Mouse (Mus musculus): Measurements from ENCODE around the gene Rnf128.
A peak's percentile ranks its signal among the peaks of the same experiment; 100 is the strongest.
"Not testable (repeated sequence)": the region's sequence is repeated elsewhere in the genome, so short reads cannot be mapped to it uniquely, and the experiment has no call there.

Rnf128 gene

DNA sequence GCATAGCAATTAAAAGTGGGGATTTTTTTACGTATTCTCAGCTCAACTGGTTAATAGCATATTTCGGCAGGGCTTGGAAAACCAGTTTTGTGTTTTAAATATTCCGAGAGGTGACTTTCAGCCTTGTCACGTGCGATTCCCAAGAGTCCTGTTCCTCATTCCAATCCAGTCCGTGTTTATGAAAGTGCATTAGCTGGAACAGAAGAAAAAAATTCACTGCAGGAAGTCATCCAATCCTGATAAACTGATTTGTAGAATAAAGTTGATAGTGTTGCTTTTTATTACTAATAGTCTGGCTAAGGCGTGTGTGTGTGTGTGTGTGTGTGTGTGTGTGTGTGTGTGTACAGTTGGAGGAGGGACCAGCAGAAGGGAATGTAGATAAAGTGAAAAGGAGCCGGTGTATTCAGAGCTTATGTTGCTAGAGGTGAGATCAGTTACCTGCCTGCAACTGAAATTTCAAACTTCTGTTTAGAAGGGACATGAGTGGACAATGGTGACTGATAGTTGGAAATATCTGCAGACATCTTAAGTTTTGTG lies at the start of gene Rnf128:
Gene Rnf128, plus strand, starts transcription at position 392 of the 537 bp plus-strand sequence.
- no peak for DNase-seq (ENCODE audit: low read depth, low spot score)

DNA sequence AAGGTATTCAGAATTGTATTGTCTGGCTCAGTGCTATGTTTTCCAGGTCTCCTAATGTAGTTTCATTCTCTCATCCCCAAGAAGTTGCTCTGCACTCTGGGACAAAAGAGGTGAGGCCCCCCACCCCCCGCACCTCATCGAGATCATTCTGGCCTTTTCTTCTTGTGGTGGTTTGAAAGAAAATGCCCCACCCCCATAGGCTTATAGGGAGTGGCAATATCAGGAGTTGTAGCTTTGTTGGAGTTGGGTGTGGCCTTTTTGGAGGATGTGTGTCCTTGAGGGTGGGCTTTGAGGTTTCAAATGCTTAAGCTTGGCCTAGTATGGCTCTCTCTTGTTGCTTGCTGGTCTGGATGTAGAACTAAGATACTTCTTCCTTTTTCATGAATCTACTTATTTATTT lies 47.0 kb upstream of the Rnf128 start:
- no peak for DNase-seq (ENCODE audit: low read depth, low spot score)

DNA sequence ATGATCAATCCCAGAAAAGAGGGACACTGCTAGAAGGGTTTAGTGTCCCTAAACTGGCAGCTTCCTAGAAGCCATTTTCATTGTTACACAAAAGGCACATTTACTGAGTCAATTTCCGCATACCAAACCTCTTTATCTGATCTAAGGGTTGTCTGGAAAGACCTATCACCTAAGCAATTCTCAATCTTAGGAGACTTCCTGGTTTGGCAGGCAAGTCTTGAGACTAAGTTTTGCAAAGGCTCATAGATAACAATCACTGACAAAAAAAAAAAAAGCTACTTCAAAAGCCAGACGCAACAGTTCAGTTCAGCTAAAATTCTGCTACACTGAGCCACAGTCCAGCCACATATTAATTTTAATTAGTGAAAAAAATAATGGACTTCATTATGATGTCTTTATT lies 43.9 kb upstream of the Rnf128 start:
- no peak for DNase-seq (ENCODE audit: low read depth, low spot score)

DNA sequence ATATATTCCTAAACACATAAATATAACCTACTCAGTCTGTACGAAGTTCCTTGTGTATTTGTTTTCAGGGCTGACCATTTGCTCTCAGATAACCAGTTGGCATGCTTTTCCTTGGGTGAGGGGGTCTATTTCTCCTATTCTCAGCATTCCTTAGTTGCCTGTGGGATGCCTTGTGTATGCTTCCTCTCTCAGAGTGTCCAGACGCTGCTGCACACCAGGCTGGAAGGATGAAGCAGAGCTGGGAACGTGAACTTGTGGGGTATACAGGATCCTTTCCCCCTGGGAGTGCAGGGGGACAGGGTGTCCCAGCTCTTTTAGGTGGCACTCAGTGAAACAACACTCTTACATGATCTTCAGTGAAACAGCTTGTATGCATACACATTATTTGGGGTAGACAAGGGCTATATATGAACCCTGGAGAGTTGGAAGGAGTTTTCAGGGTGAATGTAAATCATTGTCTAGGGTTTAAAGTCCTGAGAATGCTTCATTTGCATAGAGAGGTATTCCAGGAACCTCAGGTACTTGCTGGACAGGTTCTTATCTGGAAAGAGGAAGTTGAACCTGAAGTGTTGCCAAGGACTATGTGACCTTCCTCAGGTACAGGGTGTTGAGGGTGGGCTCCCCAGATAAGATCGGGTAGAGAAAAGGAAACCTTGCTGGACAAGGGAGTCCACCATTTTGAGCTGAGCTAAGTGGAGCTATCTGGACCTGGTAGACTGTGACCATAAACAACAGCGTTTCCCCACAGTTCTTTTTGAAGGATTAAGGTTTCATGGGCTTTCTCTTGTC lies 38.6 kb upstream of the Rnf128 start:
- DNase-seq (ENCODE audit: low read depth, low spot score): no peak

DNA sequence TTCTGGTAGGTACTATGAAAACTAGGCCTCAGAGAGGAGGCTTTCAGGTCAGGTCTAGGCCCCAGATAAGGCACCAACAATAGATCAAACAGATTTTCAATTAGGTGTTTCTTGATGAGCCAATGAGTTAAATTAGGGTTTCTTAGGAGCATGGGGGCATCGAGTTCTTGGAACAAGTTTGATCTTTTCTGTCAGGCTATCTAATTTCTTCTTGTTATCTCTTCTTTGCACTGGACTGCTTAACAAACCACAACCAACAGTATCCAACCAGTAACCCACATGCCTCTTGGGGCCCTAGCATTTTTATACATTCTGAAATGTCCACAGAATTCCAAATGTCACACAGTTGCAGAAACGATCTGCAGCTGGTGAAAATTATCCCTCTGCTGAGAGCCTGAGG lies 37.4 kb upstream of the Rnf128 start:
- no peak for DNase-seq (ENCODE audit: low read depth, low spot score)

DNA sequence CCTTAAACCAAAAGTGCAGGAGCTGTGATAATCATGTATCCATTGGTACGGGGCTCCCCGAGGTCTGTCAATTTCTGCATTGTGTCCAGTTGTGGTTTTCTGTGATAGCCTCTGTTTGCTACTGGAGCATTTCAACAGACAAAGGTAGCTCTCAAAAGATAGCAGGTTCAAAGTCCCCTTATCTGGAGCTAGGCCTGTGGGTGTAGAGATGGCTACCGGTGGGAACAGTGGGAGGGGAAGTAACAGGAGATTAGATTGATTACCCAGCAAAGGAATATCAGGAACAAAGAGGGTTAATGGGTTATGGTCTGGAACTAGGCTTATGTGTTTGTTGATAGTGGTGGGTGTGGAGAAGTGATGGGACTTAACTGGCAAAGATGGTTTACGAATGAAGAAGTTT lies 36.1 kb upstream of the Rnf128 start:
- DNase-seq (ENCODE audit: low read depth, low spot score): no peak

DNA sequence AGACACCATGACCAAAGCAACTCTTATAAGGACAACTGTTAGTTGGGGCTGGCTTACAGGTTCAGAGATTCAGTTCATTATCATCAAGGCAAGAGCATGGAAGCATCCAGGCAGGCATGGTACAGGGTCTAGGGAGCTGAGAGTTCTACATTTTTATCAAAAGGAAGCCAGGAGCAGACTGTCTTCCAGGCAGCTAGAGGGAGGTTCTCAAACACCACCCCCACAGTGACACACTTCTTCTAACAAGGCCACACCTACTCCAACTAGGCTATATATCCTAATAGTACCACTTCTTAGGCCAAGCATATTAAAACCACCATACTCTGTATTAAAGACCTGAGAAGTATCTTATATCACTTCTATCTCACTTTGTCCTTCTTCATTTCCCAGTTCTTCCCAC lies 33.4 kb upstream of the Rnf128 start:
- no peak for DNase-seq (ENCODE audit: low read depth, low spot score)

DNA sequence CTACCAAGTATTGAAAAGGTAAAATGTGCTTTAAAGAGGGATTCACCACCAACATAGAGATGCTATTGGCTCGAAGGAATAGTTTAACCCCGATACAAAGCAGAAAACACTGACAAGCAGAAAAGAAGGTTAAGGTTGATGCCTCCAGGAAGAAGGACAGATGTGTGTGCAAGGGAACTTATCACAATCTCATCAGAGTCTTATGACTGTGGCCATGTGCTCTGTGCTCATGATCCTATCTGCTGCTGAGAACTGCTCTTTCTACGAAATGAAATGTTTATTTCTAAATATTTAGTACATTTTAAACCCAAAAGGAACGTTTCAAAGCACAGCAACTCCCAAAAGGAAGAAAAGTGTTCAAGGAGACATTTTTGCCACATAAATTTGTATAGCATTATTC lies 30.8 kb upstream of the Rnf128 start:
- DNase-seq (ENCODE audit: low read depth, low spot score): no peak

DNA sequence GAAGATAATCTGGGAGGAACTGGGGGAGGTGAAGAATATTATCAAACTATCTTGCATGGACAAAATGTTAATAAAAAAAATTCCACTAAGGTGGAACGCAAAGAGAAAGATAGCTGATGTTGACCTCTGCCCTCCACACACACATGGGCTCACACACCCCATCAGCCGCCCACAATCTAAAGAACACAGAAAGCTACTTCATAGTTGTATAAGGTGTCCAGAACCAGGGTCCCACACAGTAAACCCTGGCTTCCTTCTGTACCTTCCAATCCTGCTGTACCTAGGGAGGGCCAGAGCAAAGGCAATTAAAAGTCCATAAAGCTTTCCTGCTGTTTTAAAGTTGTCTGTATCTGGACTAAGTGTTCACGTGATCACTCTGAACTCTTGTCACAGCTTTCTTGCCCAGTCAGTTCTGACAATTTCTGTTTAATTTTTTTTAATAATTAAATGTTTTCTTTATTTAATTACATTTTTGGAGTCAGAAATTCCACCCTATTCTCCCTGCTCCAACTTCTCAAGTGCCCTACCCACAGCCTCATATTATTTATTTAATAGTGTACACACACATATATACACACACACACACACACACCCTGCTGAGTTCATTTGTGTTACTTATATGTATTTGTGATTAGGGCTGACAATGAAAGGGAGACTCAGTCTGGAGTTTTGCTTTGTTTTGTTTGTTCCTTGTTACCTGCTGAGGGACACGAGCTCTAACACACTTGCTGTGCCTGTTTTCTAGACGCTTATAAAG lies 25.3 kb upstream of the Rnf128 start:
- DNase-seq (ENCODE audit: low read depth, low spot score): no peak

DNA sequence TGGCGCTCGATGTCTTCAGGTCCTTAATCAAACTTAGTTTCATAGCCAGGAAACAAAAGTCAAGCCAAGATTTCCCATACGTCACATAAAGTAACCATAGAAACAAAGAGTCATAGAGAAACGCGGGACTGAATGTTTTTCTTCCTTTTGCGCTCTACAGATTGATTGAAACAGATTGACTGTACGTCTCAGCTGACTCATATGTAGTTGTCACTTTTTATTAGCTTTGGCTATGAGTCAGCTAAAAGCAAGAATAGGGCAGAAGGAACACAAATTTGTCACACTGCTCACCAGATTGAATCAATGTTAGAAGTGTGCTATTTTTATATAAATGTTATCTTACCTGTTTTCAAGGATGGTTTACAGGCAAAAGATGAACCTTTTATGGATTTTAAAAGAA lies 19.4 kb upstream of the Rnf128 start:
- no peak for DNase-seq (ENCODE audit: low read depth, low spot score)

DNA sequence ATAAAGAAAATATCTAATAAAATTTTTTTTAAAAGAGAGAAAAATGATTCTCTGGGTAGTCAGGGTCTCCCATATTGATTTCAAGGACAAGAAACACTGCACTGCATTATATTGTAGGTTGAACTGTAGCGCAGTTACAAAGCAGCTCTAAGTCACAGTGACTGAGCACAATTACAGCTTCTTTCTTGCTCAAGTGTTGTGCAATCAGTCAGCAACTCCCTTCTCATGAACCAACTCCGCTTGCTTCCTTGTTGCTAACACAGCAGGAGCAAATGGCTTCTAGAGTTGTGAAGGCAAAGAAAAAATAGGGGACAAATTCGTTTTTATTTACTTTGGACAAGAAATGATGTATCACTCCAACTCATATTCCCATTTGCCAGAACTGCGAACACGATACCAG lies 12.7 kb upstream of the Rnf128 start:
- DNase-seq (ENCODE audit: low read depth, low spot score): no peak

DNA sequence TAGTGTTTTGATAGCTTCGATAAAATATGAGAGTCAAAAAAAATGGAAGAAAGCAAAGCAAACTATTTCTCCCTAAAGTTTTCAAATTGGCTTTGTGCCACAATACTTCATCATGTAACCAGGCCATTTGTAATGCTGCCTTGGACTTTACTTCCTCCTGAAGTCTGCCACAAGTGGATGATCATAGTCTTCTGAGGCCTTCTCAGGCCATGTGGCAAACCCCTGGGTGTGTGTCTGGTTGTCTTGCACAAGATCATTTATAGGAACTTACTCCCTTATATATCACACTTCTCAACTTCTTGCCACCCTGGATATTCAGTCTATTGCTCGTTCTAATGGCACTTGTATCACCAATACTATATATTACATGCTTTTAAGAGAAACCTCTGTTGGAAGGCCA lies 11.0 kb upstream of the Rnf128 start:
- DNase-seq (ENCODE audit: low read depth, low spot score): no peak

DNA sequence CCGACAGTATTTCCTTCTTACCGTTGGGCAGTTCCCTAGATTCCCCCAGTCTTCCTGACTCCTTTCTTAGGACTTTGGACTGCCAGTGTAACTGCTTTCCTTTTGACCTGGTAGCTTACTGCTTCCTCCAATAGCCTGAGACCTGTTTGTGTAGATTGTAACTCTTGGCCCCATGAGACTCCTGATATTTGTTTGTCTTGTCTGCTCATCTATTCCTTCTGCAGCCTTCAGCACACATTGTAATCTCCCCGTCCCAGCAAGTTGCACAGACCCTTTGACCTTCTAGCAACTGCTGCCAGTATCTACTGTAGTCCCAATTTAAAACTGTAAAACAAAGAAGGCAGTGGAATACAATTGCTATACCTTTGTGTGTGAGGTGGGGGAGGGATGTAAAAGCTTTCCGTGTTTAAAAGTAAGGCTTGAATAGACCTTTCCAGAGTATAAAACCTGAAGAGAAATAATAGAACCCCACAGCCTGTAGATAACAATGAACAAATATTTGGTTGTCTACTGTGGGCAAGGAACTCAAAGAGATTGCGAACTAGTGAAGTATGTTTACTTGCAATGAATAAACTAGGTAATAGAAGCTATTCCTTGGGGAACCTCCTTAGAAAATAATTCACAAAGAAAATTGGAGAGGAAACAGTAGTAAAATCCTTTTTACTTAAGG lies 726 bp upstream of the Rnf128 start:
- no peak for DNase-seq (ENCODE audit: low read depth, low spot score)

DNA sequence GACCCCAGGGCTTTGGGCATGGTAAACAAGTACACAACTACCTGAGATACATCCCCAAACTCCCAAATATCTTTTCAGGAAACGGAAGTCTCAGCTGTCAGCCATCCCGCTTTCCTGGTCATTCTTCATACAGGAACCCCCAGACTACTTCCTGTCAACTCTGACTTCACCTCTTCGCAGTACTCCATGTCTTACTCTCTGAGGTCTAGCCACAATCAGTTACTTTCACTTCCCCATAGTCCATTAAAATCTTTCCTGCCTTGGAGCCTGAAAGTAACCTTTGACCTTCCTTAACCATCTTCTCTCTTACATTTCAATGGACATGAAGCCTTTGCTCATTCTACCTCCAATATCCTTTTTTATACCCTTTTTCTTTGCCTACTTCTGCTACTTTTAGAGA lies 6.9 kb downstream of the Rnf128 start:
- DNase-seq (ENCODE audit: low read depth, low spot score): no peak

DNA sequence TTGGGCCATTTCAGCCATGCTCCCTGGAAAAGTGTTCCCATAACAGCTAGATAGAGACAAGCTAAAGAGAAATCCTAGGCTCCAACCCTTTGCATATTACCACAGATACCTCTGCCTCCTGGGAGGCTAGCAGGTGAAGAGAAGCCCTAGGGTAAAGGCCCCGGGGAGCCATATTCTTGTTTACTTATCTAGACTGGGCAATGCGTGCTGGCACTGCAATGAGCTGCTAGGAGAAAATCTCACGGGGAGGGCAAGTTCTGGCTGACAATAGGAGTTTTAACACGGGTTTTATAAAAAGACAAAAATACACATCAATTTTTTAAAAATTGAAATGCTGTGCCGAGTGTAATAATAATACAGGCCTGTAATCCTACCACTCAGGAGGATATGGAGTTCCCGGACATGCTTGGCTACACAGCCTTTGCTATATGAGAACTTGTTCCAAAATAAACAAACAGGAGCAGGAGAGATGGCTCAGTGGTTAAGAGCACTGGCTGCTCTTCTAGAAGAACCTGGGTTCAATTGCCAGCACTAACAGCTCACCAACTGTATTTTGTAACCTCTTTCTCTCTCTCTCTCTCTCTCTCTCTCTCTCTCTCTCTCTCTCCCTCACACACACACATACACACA lies 15.6 kb downstream of the Rnf128 start:
- no peak for DNase-seq (ENCODE audit: low read depth, low spot score)

DNA sequence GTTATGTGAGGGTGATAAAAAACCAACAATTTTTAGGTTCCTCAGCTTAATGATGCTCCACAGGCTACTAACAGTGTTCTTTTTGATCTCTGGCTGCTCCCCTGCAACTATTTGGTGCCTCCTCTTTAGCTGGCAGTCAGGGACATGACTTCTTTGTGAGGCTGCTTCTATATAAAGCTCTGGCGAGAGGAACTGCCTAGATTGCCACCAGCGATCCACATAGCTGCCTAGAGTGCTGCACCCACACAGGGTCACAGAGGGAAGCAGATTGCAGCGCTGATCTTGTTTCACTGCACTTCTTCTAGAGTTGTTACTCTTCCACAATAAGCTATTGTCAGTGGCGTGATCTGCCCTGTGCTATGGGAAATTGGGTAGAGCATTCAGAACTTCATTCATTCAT lies 20.5 kb downstream of the Rnf128 start:
- DNase-seq (ENCODE audit: low read depth, low spot score): no peak

DNA sequence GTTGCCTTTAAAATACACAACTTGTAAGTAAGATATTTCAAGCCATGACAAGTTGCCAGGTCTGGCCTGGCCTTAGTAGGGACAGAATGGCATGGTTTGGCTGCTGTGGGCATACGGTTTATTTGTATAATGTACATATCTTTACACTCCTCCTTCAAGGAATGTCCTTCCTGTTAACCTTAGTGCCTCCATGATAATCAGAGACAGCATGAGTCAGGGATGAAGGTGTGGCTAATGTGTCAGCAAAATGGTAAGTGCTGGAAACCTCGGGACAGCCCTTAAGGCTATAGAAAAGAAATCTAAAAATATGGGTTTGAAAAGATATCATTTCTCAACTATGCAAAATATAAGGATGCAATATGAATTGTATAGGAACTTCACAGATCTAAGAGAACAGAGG lies 23.6 kb downstream of the Rnf128 start:
- DNase-seq (ENCODE audit: low read depth, low spot score): not testable (repeated sequence)

DNA sequence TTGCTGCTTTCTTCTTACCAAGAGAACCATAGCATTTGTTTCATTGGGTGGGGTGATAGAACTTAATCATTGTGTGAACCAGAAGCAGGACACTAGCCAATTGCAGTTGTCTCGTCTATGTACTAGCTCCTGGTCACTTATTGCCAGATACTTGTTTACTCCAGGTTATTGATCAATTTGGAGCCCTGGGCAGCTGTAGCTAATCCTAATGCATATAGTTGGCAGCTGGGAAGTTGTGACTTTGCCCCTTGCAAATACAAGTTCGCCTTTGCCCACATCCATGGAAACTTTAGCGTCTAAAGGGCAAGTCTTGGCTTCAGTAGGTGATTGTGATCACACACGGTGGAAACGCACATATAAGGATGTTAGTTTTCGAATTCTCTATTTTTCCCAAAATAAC lies 33.3 kb downstream of the Rnf128 start:
- no peak for DNase-seq (ENCODE audit: low read depth, low spot score)

DNA sequence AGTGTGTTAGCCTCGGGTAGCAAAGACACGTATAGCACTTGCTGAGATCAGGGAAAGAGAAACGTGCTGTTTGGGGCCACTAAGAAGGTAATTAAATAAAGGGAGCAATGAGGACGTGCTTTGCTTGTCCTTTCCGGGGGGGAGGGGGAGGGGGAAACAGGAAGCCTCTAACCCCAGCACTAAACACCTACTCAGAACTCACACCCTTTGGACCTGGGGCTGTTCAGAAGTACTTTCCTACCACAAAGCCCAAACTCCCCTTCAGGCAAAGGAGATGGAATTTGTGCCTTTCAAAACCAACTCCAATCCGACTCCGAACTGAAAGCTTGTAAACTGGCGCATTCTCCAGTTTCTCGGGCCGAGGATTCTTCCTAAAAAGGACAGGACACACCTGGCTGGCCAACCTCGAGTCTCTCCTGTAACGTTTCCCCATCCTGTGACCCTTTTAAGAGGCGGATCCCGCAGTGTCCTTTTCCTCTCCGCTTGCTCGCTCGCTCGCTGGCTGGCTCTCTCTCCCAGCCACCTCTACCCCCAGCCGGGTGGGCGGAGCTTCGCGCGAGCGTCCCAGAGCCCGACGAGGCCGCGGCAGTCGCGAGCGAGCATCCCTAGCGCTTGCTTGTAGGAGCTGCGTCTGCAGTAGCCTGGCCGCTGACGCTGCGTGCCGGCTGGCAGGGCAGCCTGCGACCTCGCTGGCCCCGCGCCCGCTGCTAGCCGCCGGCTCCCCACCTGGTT lies 47.1 kb downstream of the Rnf128 start:
- peak; percentile 85 for DNase-seq (ENCODE audit: low read depth, low spot score)

DNA sequence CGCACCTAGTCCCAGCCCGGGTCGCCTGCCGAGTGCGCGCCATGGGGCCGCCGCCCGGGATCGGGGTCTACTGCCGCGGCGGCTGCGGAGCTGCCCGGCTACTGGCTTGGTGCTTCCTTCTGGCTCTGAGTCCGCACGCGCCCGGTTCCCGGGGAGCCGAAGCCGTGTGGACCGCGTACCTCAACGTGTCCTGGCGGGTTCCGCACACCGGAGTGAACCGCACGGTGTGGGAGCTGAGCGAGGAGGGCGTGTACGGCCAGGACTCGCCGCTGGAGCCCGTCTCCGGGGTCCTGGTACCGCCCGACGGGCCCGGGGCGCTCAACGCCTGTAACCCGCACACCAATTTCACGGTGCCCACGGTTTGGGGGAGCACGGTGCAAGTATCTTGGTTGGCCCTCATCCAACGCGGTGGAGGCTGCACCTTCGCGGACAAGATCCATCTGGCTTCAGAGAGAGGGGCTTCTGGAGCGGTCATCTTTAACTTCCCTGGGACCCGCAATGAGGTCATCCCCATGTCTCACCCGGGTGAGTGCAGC lies 47.7 kb downstream of the Rnf128 start:
- DNase-seq (ENCODE audit: low read depth, low spot score): peak; percentile 12

DNA sequence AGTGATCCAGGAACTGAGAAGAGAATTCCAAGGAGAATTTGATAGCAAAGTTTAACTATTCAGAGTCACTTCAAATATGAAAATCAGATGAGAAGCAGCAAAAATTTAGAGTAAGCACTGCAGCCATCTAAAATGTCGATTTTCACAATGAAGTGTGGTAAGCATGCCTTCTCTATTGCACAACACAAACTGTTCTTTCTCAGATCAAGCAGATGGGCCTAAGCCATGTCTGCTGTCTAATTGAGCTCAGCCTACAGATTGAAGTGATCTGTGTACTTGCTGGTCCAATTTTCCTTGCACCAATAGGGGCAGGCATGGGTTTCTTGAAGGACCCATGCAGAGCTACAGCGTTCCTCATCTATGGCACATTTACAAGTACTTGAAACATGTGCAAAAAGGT lies 51.6 kb downstream of the Rnf128 start:
- no peak for DNase-seq (ENCODE audit: low read depth, low spot score)
